Mouse (Mus musculus) right cerebral cortex, postnatal 36 days (tissue): ENCODE results near the gene Sun5.
A peak's percentile ranks its signal among the peaks of the same experiment; 100 is the strongest.
"Not testable (repeated sequence)": the region's sequence is repeated elsewhere in the genome, so short reads cannot be mapped to it uniquely, and the experiment has no call there.

Experiments
- DNase-seq, 2 experiments: peaks; one replicate each; pipeline ENCODE4 v3.0.0; 2022; ENCODE audit warnings: low spot score in 2 of 2, mixed read lengths in 1 of 2

Gene Sun5

GRCm38 (mm10) chr2:153870984-153871383 is at the start of gene Sun5:
Gene Sun5 (minus strand): TSS chr2:153871084.
- no peak for DNase-seq

DNA sequence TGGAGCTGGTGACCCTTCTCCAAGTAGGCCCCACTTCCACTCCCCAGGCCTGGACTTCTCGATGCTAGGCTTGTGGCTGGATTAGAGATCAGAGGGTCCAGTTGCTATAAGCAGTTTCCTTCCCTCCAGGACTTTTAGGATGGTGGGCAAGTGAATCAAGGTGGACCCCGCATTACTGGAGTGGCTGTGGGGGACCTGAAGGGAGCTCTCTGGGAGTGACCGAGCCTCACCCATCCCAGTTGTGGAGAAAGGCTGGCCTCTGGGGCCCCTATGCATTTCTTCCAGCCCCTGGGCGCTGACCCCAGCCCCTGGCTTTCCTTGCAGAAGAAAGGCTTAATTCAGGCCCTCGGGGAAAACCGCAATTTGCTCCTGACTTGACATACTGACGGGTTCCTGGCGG is 47.0 kb upstream of the Sun5 start, which contains the start of gene Bpifb3:
TSS of gene Bpifb3 (plus strand) at position 301 of the 400 bp plus-strand sequence.
- DNase-seq = no peak

GRCm38 (mm10) chr2:153914151-153914550 is 43.3 kb upstream of the Sun5 start:
- DNase-seq = peak in 1 of 2 experiments; percentile 10

DNA sequence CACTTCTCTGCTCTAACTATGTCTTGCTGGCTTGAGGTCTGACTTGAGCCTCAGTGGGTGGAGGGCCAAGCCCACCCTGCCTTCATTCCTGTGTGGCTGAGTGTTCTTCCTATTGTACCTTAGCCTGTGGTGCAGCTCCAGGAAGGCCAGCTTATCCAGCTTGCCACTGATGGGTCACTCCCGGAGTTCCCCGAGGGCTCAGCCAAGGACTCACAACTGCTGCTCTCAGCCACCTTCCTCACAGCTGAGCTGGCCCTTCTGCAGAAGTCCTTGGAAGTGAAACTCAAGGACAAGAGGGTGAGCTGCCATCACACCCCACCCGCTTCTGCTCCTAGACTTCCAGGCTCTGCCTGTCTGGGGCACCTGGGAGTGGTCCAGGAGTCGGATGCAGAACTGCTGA is 35.7 kb upstream of the Sun5 start:
- no peak for DNase-seq

DNA sequence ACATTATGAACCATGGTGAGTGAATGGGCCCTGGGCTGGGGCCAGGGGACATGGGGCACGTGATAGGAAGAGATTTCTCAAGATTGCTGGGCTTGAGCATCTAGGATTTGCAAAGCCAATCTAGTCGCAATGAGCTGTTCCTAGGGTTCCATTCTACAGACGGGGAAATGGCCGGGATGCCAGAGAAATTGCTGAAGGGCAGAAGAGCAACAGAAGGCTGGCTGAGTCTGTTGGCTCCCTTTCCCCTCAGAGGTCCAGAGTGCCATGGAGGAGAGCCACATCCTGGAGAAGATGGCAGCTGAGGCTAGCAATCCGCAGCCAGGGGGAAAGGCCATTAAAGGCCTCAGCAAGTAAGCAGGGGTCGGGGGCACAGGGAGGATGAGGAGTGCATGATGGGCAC is 31.8 kb upstream of the Sun5 start:
- no peak for DNase-seq

DNA sequence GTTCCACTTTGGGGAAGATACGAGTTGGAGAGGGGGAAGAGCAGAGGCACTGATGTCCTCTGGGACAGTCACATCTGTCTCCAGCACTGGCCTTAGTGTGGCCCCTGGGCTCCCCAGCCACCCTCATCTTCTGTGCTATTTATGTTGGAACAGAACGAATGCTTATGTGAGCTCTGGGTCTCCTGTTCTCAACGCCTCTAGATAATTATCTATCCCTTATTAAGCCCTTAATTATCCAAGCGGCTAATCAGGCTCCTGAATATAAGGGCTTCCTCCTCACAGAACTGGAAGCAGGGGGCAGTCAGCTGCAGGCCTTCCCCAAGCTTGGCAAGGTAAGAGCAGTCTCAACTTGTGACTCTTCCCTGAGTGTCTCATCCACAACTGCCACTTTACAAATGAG is 29.2 kb upstream of the Sun5 start, which contains the start of gene Bpifb6:
TSS of gene Bpifb6 (plus strand) at position 301 of the 400 bp plus-strand sequence.
- no peak for DNase-seq

DNA sequence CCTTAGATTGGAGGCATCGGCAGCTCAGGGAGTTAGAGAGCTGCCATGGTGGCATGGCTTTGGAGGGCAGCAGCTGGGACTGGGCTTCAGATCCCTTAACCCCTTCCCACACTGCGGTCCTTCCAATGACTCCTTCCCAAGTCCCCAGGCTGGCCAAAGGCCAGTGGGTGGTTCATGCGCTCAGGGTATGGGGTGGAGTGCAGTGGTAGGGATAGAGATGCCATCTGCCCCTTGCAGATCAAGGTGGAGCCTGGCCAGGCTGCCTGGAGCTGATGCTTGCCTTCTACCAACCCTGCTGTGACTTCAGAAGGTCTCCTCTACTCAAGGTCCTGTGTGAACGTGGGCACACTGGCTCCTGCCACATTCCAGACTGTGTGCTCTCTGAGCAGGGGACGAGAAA is 28.2 kb upstream of the Sun5 start:
- DNase-seq = no peak

- DNase-seq = no peak
Measured at GRCm38 (mm10) chr2:153874745-153875144, 3.9 kb upstream of the Sun5 start, which contains the start of gene Bpifb2. Gene Bpifb2 (plus strand): TSS chr2:153875045.

DNA sequence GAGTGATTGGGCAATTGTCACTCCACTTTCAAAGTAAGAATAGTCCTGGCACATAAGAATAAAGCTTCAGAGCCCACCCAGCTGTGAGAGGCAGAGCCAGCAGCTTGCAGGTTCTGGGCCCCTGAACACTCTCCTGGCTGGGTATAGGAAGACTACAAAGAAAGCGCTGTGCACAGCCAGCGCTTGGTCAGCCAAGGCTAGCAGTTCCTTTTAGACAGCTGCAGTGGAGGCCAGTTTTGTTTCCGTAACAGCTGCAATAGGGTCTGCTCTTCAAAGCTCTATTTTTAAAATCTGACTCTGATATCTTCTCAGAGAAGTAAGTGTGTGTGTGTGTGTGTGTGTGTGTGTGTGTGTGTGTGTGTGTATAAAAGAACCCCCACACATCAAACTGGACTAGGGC is 8.9 kb downstream of the Sun5 start:
- DNase-seq = no peak

DNA sequence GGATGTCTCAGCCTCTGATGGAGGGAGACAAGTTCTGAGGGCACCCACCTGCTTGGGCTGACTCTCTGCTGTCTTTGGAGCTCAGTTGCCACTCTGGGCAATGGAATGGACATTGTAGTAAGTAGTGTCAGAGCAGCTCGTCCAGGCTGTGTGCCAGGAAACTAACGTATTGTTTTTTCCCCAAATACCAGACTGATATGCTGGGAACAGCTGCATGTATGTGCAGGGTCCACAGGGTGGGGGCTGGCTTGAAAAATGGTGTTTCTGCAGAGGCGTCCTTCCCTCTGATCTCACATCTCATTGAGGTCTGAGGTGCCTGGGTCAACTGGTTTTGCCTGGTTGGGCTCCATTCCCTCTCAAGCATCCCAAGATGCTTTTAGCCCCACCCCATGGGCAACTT is 10.2 kb downstream of the Sun5 start:
- DNase-seq = no peak

GRCm38 (mm10) chr2:153860315-153860714 is 10.6 kb downstream of the Sun5 start:
- DNase-seq = no peak

- DNase-seq = no peak
Measured at GRCm38 (mm10) chr2:153859581-153859980, 11.3 kb downstream of the Sun5 start.

- no peak for DNase-seq
Measured at GRCm38 (mm10) chr2:153853544-153853943, 17.3 kb downstream of the Sun5 start.

- peak; percentile 10 to 39 for DNase-seq
Measured at GRCm38 (mm10) chr2:153851030-153851360, 19.9 kb downstream of the Sun5 start.

DNA sequence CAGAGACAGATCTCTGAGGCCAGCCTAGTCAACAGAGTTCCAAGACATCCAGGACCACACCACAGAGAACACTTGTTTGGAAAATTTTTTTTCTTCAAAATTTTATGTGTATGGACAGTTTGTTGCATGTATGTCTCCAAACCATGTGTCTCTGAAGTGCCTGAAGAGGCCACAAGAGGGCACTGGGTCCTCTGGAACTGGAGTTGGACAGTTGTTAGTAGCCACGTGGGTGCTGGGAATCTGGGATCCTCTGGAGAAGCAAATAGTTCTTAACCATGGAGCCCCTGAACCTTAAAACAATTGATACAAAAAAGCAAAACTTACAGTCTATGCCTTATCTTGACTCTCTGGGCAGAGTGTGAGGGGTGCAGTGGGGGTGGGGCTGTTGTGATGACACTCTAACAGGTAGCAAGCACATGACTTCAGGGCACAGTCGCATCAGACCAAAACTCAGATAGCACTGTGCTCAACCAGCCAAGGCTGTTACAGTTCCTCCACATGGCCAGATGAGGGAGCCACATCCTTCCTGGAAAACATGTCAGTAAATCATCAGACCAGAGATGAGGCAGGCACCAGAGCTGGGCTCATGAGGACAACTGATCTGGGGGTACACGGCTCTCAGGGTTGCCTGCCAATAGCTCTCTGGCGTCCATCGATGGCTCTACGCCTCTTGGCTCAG is 20.4 kb downstream of the Sun5 start:
- no peak for DNase-seq

DNA sequence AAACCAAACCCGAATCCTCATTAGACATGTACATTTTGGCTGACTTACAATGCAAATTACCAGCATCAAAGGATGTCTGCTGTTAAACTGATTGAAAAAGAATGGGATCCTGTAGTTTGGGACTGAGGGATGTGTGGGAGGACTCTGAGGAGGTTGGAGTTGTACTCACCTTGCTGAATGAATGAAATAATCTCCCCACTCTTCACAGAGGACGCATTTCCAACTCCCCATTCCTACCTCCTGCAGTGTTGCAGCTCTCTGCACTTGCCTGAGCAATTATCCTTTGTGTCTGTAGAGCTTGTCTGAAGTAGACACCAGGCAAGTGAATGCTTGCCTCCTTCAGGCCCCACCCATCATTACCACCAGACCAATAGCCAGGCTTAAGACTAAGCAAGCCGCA is 22.5 kb downstream of the Sun5 start:
- no peak for DNase-seq

DNA sequence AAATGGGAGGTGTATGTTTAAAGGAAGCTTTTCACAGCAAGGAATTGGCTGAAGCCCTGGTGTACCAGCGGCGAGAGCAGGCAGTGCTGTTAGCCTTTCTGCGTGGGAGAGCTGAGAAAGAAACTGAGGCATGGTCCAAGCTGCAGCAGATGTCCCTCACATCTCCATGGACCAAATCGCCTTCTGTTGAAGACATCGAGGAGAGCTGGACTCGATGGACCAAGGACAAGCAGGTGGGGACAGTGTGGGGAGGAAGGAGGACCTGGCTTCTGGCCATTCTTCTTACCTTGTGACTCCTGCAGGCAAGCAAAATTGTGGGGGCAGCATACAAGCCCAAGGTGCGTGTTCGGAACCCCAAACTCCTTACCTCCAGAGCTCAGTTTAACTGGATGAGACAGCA is 28.0 kb downstream of the Sun5 start:
- DNase-seq = no peak

DNA sequence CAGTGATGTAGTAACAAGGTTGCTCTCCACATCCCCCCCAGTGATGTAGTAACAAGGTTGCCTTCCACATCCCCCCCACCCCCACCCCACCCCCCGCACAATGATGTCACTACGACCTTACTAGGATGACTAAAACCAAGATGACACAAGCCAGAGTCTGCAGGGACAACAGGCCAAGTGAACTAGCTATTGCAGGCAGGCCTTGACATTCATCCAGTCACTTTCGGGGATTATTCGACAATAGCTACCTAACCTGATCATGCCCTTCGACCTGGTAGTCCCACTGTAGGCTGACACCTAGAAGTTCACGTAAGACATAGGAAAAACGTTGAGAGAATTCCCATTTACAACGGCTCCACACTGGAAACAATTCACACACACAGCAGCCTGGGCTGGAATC is 37.6 kb downstream of the Sun5 start:
- no peak for DNase-seq

DNA sequence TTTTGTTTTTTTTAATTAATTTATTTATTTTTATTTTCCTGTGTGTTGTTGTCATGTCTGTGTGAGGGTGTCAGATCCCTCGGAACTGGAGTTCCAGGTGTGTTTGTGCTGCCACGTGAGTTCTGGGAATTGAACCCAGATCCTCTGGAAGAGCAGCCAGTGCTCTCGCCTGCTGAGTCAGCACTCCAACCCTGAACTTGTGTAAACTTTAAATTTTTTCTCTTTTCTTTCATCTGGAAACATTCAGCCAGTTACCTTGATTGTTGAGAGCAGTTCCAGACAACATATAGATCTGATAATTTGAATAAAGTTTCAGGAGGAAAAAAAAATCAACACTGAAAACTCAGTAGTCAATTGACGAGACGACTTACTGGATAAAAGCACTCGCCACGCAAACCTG is 42.2 kb downstream of the Sun5 start:
- DNase-seq = no peak

- DNase-seq = no peak
Measured at GRCm38 (mm10) chr2:153827171-153827830, 43.6 kb downstream of the Sun5 start.

DNA sequence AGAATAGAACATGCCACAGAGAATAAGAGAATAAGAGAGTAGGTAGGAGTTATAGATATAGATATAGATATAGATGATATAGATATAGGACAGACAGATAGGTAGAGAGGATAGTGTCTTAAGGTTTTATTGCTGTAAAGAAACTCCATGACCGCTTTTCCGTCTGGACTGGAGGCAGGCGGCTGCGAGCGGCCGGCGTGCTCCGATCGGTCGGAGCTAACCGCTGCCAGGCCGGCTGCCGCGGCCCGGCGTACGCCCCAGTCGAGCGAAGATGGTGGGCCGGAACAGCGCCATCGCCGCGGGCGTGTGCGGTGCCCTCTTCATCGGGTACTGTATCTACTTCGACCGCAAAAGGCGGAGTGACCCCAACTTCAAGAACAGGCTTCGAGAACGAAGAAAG is 45.0 kb downstream of the Sun5 start:
- not testable (repeated sequence) for DNase-seq

GRCm38 (mm10) chr2:153824593-153824992 is 46.3 kb downstream of the Sun5 start:
- no peak for DNase-seq

- DNase-seq = no peak
Measured at GRCm38 (mm10) chr2:153822005-153822543, 48.8 kb downstream of the Sun5 start.
